In the genomic region with DNA sequence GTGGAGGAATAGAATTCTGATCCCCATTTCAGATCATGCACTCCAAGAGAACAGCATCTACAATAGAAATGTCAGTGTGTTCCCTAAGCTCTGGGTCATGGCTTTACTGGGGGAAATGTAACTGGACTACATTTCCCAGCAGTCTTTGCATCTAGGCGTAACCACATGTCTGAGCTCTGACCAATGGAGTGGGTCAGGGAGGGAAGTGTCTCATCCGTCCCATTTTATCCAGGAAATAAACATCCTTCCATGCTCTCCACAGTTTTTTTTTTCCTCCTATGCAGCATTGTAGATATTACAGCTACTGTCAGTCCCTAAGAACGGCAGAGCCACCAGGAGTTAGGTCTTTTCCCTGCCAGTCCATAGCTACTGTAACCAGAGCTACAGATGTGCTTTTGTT, we compare ENCODE assay signal across 1 mouse cellular context.
TF ChIP-seq lines count a peak whose summit lies in the region.

No protein-coding gene starts in this region.

TF ChIP-seq in CH12.LX, 34 proteins besides CTCF, POLR2A, EP300 and RAD21 (continued from another document):
- 0 out of 2 replicates have a peak, but pooled peaks have one; percentile 30 for TF ChIP-seq E2F4 (IDR thresholded peaks at IDR 0.05; ENCODE audit: insufficient replicate concordance, low read depth, low read length)
- no peak for TF ChIP-seq NRF1 (IDR thresholded peaks at IDR 0.05; ENCODE audit: low read depth, low read length)
- no peak for TF ChIP-seq ZC3H11A (IDR thresholded peaks at IDR 0.05; ENCODE audit: low read depth, low read length)
- TF ChIP-seq MYC (IDR thresholded peaks at IDR 0.05; ENCODE audit: low read depth, low read length): no peak
- no peak for TF ChIP-seq JUN (IDR thresholded peaks at IDR 0.05; ENCODE audit: insufficient read depth, low read depth, low read length)
- peak; percentile 67 for TF ChIP-seq MAX (IDR thresholded peaks at IDR 0.05; ENCODE audit: low read length)
- TF ChIP-seq CHD1 (IDR thresholded peaks at IDR 0.05; ENCODE audit: low read depth, low read length): 0 out of 2 replicates have a peak, but pooled peaks have one; percentile 31
- TF ChIP-seq ZKSCAN1 (IDR thresholded peaks at IDR 0.05; ENCODE audit: borderline replicate concordance, low read depth, low read length): no peak
- TF ChIP-seq ZMIZ1 (IDR thresholded peaks at IDR 0.05; ENCODE audit: low read depth, low read length): 0 out of 2 replicates have a peak, but pooled peaks have one; percentile 35
- peak; percentile 21; the same call in 1 of the 2 replicates for TF ChIP-seq IRF4 (IDR thresholded peaks at IDR 0.05; ENCODE audit: low read depth, low read length)
- peak; percentile 98 for TF ChIP-seq HCFC1 (IDR thresholded peaks at IDR 0.05; ENCODE audit: low read depth, low read length)
- no peak for TF ChIP-seq MAFK (IDR thresholded peaks at IDR 0.05; ENCODE audit: insufficient replicate concordance, low read length)
- no peak for TF ChIP-seq ETS1 (conservative IDR thresholded peaks at IDR 0.05; ENCODE audit: low read depth, low read length)
- no peak for TF ChIP-seq SMC3 (IDR thresholded peaks at IDR 0.05; ENCODE audit: low read depth, low read length)
- TF ChIP-seq ZNF384 (IDR thresholded peaks at IDR 0.05; ENCODE audit: low read depth, low read length): peak; percentile 58; the same call in 1 of the 2 replicates
- no peak for TF ChIP-seq RCOR1 (conservative IDR thresholded peaks at IDR 0.05; ENCODE audit: low read depth, low read length)
- TF ChIP-seq SIN3A (IDR thresholded peaks at IDR 0.05; ENCODE audit: low read length): no peak
- peak; percentile 54; the same call in 1 of the 2 replicates for TF ChIP-seq CHD2 (IDR thresholded peaks at IDR 0.05; ENCODE audit: low read length)
- peak; percentile 89 for TF ChIP-seq USF1 (IDR thresholded peaks at IDR 0.05; ENCODE audit: low read depth, low read length)
TF ChIP-seq in CH12.LX: peak in this region for 14.
